Mouse (Mus musculus) heart, adult 11 months (tissue): ENCODE results near the gene Alg2.
A peak's percentile ranks its signal among the peaks of the same experiment; 100 is the strongest.

Experiments
- DNase-seq: peaks from one replicate; pipeline ENCODE4 v3.0.0; 2022

Gene Alg2

DNA sequence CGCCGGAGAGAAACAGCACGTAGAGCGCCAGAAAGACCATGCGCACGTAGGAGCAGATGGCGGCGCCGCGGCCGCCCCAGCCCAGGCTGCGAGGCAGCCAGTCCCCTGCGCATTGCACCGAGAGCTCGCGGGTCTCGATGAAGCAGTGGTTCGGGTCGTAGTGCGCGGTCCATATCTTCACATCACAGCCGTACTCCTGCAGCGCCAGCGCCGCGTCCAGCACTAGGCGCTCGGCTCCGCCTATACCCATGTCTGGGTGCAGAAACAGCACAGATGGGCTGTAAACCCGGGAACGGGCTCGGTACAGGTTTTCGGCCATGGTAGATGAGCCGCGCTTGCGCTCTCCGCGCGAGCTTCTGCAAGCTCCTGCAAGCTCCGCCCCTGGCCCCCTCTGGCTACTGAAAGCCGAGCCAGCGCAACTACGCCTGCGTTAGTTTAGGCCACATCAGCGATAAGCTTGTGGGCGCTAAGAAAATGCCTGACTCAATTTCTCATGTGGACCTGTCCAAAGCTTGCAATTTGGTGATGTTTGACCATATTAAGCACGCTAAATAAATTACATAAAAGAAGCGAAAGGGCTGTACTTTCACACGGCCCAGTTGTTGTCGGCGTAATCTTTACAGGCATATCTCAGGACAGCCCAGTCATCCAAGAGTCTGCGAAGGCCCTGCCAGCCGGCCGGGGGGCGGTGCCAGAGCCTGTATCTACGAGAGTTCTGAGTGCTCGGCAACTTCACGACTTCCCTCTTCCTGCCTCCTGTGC, at the start of gene Alg2, which contains the start of gene Sec61b:
Alg2 (minus strand) TSS at position 366 of the 762 bp plus-strand sequence.
Sec61b (plus strand) TSS at position 691 of the 762 bp plus-strand sequence.
- DNase-seq: peak; percentile 100

DNA sequence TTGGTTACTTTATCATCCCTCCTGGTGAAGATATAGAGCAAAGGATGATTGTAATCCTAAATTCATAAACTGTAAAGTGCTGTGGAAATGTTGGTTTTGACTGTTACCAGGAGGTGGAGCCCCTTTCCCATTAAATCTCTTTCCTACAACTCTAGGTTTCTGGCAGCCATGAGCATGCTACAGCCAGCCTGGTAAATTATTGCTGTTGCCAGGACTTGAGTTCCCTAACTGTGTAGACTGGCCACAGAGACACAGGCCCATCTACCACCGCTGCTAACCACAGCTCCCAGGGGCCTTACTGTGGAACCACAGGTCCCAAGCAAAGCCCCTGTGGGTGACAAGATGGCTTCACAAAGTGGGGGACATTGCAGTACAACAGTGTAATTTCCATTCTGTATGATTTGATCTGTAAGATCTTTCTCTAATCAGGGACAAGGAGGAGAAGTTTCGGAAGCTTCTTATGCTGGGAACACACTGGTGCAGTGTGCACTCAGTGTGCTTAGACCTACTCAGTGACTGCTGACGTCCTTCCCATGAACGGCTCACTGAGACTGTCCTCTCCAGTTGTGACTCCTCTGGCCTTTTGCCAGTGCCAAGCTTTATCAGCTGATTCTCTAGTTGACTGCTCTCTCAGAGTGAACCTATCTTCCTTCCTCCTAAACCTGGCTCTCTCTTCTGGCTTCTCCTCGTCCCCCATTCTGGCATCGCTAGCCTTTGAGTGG, 47.9 kb upstream of the Alg2 start:
- peak; percentile 86 for DNase-seq

DNA sequence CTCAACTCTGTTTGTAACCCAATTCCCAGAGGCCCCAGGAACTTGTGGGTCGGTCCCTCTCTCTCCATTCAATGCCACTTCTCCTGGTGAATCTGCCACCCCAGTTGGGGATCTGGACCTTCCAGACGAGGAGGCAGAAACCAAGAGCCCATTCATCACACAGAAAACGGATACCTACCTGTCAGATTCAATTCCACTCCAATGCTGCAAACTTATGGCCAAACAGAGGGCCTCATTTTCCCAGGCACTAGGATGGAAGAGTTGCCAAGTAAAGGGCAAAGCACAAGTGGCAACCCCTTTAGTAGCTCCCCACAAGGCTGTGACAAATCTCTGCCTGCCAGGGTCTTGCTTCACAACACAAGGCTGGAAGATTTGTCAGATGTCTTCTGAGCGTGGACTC, 45.9 kb upstream of the Alg2 start:
- peak; percentile 43 for DNase-seq

DNA sequence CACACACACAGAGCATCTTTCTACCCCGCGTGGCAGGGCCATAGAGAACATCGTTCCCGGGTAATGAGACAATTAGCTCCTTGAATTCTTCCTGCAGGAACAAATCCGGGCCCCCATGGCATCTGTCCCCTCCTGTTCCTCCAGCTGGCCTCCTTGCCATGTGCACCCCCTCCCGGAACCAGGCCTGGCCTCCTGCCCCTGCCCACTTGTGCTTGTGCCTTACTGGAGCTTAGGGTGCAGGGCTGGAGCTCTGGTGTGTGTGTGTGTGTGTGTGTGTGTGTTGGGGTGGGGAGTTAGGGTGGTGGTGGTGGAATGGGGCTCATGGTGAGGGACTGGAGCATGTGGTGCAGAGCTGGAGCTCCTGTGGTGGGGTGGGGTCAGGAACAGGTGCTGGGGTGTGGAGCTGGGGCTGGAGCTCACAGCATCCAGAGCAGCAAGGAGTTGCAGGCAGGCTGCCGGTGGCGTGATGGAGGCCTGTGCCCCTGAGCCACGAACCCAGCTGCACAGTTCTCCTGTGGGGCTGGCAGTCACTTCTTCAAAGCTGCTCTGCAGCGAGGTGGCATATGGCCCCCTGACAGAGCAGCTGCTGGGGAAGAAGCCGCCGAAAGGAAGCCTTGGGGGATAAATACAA, 44.5 kb upstream of the Alg2 start:
- no peak for DNase-seq

DNA sequence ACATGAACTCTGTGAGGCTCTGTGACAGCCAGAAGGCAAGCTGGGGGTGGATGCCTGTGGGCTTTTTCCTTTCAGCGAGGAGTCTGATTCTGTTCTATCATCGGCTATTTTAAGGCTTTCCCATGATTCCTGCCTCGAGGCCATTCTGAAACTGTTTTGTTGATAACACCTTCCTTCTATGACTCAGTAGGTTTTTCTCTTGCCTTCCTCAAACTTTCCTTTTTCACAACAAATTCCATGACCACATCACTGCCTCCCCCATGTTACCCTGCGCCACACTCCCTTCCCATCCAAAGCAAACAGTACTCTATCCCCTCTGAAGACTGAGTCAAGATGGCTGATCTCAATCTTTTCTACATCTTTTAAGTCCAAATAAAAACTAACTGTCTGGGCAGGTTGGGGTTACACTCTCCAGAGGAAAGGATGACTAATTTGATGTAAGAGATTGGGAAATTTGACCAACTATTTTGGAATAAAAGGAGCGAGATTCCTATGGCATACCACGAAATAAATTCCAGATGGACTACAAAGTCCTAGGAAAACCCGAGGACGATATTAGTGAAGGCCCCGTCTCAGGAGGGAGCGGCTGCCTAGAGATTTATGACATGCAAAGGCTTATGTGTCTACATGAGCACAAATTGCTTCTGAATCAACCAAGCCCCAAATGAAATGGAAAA, 30.8 kb upstream of the Alg2 start:
- no peak for DNase-seq

DNA sequence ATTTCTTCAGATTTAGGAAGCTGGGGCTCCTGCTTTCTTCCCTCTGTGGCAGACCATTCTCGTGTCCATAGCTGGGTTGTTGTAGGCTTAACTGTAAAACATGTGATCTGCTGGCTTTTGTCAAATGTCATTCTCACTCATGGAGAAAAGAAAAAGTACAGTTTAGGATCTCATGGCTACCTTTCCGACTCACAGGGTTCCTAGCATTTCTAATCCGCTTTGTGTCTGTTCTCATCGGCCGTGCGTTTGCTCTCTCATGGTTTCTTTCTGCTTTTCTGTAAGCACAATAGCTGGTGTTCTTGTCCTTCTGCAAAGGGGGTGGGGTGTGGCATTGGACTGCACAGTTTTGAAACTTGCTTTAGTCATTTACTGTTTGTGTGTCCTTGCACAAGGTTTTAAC, 28.9 kb upstream of the Alg2 start:
- DNase-seq: no peak

DNA sequence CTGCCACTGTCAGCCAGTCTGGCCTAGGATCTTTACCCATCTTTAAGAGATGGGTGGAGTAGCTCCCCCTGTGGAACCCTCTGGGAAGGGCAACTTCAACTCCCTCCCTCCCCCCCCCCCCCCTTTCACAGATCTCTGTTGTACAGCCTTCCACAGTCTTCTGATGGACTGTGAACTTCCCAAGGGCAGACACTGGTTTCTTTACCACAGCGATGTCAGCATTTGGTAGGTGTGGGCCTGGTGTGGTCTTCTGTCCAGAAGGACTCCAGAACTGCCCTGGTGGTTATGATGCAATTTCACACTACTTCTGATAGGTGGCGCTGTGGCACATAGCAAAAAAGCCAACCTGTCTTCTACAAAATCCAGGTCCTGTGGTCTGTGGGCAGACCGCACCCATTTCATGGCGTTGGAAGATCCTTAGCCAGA, 28.4 kb upstream of the Alg2 start:
- no peak for DNase-seq

DNA sequence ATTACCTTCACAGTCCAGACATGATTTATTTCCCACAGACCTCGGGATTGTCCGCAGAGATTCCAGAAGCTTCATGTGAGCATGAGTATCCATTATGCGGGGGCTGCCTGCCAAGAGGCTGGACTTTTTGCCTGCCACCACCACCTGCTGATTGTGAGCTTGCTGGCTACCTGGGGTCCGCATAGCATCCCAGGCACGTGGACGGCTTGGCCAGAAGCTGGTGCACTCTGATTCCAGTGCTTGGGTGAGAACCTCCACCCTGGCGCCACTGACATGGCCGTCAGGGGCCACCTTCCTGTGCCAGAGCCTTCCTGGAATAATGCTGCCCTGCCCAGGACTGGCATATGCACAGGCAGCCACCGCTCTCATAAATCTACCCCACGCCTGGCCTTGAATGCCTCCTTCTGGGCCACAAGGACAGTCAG, 25.0 kb upstream of the Alg2 start:
- peak; percentile 92 for DNase-seq

DNA sequence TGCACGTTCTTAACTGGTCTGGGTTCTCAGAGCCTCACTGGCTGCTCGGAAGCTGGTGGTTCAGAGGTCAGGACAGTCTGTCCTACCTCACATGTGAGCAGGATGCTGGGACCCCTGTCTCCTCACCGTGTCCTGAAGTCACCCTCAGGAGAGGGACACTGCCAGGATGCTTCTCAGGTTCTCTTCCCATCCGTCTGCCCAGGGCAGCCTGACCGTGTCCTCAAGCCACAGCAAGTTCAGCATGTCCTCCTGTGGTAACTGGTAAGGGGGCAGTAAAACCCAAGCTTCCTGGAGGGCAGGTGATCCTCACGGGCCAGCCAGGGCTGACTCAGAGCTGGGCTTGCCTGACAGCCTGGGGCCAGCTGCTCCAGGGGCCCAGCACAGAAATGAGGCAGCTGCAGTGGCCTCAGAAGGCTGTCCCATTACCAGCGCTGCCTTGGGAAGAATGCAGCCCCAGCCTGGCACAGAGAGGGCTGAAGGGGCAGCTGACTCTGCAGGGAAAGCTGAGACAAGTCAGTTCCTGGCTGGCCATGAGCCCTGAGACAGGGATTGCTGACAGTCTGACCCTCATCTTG, 23.8 kb upstream of the Alg2 start:
- no peak for DNase-seq

DNA sequence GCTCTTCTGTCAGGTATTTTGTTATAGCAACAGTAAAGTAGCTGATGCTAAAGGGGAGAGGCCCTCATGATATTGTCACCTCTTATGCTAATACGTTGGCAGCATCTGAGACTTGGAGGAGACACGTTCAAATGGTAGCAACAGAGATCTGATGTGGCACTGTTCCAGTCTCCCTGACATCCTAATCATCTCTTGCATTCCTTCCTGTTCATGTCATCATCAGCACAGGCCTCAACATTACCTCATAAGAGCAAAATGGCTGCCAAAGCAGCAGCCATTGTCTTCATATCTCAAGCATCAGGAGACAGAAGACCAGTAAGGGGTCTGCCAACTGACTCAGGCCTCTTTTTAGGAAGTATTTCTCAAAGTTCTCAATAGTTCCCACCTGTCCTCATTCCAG, 20.6 kb upstream of the Alg2 start:
- DNase-seq: no peak

DNA sequence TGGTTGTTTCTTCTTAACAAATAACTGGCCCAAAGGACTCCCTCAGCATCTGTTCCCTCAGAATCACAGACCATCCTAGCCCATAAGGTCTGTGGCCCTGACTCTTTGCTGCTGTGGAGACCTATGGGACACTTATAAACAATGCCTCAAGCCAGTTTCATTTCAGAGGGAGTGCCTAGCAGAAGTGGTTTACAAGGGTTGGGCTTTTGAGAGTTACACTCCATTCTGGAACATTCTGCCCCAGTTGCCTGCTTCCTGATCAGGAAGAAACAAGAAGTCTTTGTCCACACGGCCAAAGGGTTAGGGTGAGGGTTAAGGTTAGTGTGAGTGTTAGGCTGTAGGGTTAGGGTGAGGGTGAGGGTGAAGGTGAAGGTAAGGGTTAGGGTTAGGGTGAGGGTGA, 20.0 kb upstream of the Alg2 start:
- no peak for DNase-seq

DNA sequence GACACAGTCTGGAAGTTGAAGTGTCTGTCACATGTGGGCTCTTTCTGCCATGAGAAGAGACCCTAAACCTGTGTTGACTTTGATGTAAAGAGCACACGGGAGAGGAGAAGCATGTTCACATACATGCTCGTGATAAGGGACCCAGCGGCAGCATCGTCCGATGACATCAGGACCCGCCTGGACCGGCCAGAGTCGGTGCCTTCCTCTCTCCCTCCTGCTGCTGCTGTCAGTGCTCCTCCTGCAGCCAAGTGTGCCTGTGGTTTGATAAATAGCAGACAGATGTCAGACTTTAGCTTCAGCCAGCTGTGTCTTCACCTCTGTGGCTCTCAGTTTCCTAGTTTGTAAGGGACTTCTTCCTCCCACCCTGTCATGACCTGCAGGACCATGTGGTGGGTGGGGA, 19.3 kb upstream of the Alg2 start:
- no peak for DNase-seq

DNA sequence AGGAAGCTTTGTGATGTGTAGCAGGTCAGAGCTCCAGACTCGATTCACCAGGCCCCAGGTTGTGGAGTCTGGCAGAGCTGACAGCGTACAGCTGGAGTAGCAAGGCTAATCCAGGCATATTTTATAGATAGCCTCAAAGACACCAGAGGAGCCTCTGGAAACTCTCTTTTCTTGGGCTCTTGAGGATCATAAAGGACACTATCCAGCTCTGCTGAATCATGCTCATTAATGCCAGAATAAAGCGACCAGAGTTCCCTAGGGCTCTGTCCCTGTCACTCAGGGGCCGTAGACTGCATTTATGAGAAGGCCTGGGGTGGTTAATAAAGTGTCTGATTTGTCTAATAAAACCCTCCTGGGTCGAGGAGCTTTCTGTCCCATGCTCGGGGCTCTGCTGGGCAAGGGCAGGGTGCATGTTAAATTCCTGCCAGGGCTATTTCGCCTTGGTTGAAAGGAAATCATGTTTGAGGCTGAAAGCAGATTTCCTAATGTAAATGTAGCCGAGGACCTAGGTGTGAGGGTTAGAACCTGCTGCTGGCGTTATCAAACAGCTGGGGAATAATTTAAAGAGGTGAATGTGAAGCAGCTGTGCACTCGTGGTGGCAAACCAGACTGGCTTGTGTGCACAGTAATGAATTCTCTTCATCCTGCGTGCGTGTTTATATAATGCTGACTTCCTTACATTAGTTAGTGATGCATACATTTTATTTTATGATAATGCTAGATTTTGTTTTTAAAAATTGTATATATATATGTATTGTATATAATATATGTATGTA, 18.4 kb upstream of the Alg2 start:
- no peak for DNase-seq

DNA sequence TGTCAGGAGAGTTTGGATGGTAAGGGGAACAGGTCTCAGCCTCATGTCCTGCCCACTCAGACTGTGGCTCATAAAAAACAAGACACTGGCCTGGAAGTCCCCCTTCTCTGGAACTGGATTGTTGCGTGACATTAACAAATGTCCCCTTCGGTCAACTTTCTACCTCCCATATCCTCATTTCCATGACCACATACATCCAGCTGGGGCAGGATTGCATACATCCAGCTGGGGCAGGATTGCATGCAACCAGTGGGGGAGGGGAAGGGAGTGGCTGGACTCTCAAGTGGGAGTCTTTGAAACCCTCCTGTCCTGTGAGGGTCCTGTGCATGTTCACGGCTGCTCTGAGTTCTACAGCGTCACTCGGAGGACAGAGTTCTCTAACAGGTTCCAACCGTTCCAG, 17.1 kb upstream of the Alg2 start:
- no peak for DNase-seq

DNA sequence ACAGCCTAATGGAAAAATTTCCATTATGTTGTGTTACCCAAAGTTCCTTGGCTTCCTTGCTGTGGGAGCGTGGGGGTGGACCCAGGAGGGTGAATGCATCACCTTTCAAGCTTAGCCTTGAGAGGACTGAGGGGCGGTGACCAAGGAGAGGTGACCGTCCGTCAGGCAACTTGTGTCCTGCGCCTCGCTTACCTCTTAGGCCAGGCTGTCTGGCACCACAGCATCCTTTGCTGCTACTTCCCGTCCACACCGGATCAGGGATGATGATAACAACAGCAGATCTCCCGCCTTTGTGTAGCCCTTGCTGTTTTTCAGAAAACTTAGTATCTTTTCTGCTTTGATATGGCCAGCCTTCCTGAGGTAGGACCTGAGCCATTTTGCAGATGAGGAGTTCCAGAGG, 6.4 kb upstream of the Alg2 start:
- peak; percentile 84 for DNase-seq

DNA sequence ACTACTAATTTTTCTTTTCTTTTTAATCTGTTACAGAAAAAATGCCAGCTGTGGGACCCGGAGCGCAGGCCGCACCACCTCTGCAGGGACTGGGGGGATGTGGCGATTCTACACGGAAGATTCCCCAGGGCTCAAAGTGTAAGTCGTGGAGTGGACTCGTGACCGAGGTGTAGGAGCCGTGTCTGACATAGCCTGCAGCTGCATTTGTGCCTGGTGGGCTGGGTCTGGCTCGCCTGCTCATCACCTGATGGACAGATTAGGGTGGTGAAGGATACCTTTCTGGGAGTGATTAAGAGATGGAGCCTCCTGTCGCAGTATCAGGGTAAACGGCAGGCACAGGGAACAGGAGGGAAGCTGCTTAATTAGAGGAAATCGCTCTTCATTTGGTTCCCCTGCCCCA, 6.0 kb upstream of the Alg2 start:
- DNase-seq: peak; percentile 62

DNA sequence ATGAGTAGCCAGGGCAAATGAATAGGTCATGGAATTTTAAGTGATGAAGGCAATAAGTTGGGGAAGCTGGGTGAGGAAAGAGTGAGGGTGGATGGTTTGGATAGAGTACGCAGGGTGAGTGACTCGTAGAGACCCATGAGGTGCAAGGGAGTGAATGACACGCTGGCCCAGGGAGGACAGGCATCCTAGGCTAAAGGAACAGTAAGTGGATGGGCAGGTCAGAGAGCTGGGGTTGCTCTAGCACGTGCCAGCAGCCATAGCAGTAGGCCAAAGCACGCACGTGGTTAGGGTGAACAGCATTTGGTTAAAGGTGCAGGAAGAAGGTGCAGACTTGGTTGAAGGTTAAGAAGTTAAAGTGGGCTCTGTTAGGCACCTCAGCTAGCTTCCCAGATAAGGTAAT, 3.4 kb upstream of the Alg2 start:
- peak; percentile 61 for DNase-seq

DNA sequence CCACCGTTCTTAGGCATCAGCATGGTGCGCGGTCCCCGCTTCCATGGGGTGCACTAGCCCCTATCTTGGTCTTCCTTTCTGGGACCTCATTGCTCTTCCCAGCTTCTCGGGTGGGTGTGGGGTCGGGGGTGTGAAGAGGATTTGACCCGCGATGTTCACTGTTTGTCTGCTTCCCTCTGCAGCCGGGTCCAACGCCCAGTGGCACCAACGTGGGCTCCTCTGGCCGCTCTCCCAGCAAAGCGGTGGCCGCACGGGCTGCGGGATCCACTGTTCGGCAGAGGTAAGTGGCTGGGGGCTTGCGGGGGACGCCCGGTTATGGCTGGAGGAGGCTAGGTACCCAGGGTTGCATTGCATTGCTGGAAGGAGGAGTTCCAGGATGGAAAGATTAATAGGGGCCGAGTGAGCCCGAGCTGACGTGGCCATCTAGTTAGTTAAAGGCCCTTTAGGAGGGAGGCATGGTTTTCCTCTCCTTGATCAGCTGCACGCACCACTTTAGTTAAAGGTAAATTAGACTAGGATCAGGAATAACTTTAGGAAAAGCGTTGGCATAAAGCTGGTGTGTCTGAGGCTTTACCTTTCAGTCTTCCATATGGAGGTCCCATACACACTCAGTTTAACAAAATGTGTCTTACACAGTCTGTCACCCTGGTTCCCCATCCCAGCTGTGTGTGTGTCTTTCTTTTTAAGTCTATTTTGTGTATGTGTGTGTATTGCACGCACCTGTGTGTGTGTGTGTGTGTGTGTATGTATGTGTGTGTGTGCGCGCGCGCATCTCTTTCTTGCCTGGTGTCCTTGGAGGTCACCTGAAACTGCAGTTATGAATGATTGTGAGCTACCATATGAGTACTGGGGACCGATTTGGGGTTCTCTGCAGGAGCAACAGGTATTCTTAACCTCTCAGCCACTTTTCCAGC, 854 bp upstream of the Alg2 start:
- peak; percentile 74 for DNase-seq

DNA sequence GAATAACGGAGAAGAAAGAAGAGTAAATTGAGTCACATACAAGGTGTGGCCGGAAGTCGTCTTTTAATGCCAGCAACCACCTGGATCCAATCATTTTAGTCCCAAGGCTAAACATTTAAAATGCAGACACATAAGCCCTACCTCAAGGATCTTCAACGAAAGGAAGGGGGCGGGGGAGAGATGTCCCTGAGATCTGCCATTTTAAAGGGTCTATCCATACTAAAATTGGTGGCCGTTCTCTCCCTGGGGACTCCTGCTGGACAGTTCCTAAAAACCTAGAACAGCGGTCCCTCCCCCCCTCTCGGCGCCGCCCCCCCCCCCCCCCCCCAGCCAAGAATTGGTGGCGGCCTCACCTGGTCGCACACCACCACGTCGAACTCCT, 556 bp downstream of the Alg2 start:
- no peak for DNase-seq

DNA sequence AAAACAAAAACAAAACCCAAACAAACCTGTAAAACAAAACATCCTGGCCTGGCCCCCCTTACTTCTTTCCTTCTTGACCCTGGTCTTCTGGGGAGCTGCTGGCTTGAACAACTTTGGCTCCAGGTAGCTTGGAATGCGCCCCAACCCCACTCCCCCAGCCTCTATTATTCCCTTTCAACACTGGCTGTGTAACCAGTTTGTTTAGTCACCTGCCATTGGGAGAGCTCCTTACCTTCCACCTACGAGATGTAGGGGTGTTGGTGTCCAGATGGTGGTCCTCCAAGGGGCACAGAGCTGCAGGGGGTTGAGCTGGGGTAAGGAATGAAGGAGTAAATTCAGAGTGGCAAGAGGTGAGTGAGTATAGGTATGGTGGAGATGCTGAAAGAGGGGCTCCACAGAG, 6.9 kb downstream of the Alg2 start:
- peak; percentile 79 for DNase-seq
